Mouse (Mus musculus) liver, postnatal 0 days (tissue): ENCODE measurements at regions not wholly inside any gene's neighbourhood (a gene's known extent, or its start where the extent isn't known, plus 50 kb on each side); places are given as distances from the start of the nearest gene placed in this dataset.

Experiments
- ATAC-seq: fragments of 200-750 bp; cut with Nextera tagmentation; 2 replicates; pipeline ENCODE4 v1.8.0; 2017; ENCODE audit warnings: mild to moderate bottlenecking, moderate library complexity
- DNase-seq: peaks from one replicate; pipeline ENCODE4 v3.0.0-alpha.2; 2016
- H3K27ac ChIP-seq: fragments of 300-500 bp; sonication (generic); 2 replicates; pipeline ENCODE4 v1.5.1; 2014; ENCODE audit warnings: antibody characterized with exemption, moderate library complexity, mild to moderate bottlenecking, low read depth
- H3K27me3 ChIP-seq: fragments of 300-500 bp; sonication (generic); 2 replicates; pipeline ENCODE4 v1.6.1; 2014; ENCODE audit warnings: low read length, control low read depth, mixed read lengths; ENCODE audit not compliant: insufficient read depth
- H3K36me3 ChIP-seq: fragments of 300-500 bp; sonication (generic); replicated peaks from 2 replicates; pipeline ENCODE4 v1.6.1; 2014; ENCODE audit warnings: mild to moderate bottlenecking, control low read depth, low read length, moderate library complexity, mixed read lengths; ENCODE audit not compliant: insufficient read depth
- H3K4me1 ChIP-seq: fragments of 300-500 bp; sonication (generic); 2 replicates; pipeline ENCODE4 v1.6.1; 2014; ENCODE audit warnings: antibody characterized with exemption, mild to moderate bottlenecking, control low read depth; ENCODE audit not compliant: insufficient read depth
- H3K4me2 ChIP-seq: fragments of 300-500 bp; sonication (generic); 2 replicates; pipeline ENCODE4 v1.6.1; 2014; ENCODE audit warnings: low read depth, mild to moderate bottlenecking, low read length, moderate library complexity, mixed read lengths
- H3K4me3 ChIP-seq: fragments of 300-500 bp; sonication (generic); 2 replicates; pipeline ENCODE4 v1.5.1; 2014; ENCODE audit warnings: low read depth, low read length
- H3K9ac ChIP-seq: fragments of 300-500 bp; sonication (generic); replicated peaks from 2 replicates; pipeline ENCODE4 v1.6.1; 2014; ENCODE audit warnings: mild to moderate bottlenecking, moderate library complexity
- H3K9me3 ChIP-seq: fragments of 300-500 bp; sonication (generic); 2 replicates; pipeline ENCODE4 v1.6.1; 2016; ENCODE audit warnings: mild to moderate bottlenecking, control low read depth, low read length, mixed read lengths
- CTCF ChIP-seq: sonication (generic); IDR thresholded peaks from 2 replicates; pipeline ENCODE4 v1.5.1; 2016; ENCODE audit warnings: antibody characterized with exemption, low read depth
- EP300 ChIP-seq: IDR thresholded peaks from 2 replicates; pipeline ENCODE4 v1.6.1; 2016; ENCODE audit warnings: antibody characterized with exemption, low read depth, mild to moderate bottlenecking
- WGBS: fragments of 180-500 bp; shearing (Covaris S2); extraction: QIAGEN DNeasy Blood & Tissue Kit; methylation state at CpG from one replicate; pipeline ENCODE4 v1.1.7; 2014; ENCODE audit not compliant: insufficient replicate concordance; 5-methylcytosine and 5-hydroxymethylcytosine counted together

GRCm38 (mm10) chr8:53881551-53881950 lies 195.9 kb upstream of the Vegfc start:
- H3K27ac ChIP-seq = no peak overlapping the region
- H3K27me3 ChIP-seq = no peaks in the 10 kb centered on the region
- no peak overlapping the region for H3K4me2 ChIP-seq
- H3K9me3 ChIP-seq = no peaks in the 10 kb centered on the region
- H3K36me3 ChIP-seq = no peaks in the 10 kb centered on the region
- WGBS = 60% methylated on average over 1 of the region's 1 CpGs
- H3K4me3 ChIP-seq = no peak overlapping the region
- H3K9ac ChIP-seq = no peak overlapping the region
- ATAC-seq = no peak
- DNase-seq = no peak
- no peaks in the 10 kb centered on the region for H3K4me1 ChIP-seq
- TF ChIP-seq EP300 = no peak
- no peak for TF ChIP-seq CTCF

- no peak for DNase-seq
- no peak for ATAC-seq
- no peaks in the 10 kb centered on the region for H3K4me1 ChIP-seq
- H3K36me3 ChIP-seq = no peaks in the 10 kb centered on the region
- H3K4me2 ChIP-seq = no peak overlapping the region
- TF ChIP-seq CTCF (no peak), EP300 (no peak)
- H3K27me3 ChIP-seq = no peaks in the 10 kb centered on the region
- H3K9me3 ChIP-seq = no peaks in the 10 kb centered on the region
- H3K27ac ChIP-seq = no peak overlapping the region
- H3K4me3 ChIP-seq = no peak overlapping the region
- H3K9ac ChIP-seq = no peak overlapping the region
- 74% methylated on average over 4 of the region's 4 CpGs for WGBS
Observed at GRCm38 (mm10) chr8:53892205-53892710, 185.1 kb upstream of the Vegfc start.

- DNase-seq (no peak), ATAC-seq (no peak)
- no peaks in the 10 kb centered on the region for H3K9me3 ChIP-seq
- H3K4me2 ChIP-seq = no peak overlapping the region
- no peaks in the 10 kb centered on the region for H3K36me3 ChIP-seq
- WGBS = 49% methylated on average over 3 of the region's 3 CpGs
- no peak overlapping the region for H3K4me3 ChIP-seq
- TF ChIP-seq EP300 (no peak), CTCF (no peak)
- no peaks in the 10 kb centered on the region for H3K4me1 ChIP-seq
- no peak overlapping the region for H3K9ac ChIP-seq
- no peak overlapping the region for H3K27ac ChIP-seq
- H3K27me3 ChIP-seq = no peaks in the 10 kb centered on the region
Observed at GRCm38 (mm10) chr8:53892770-53893169, 184.6 kb upstream of the Vegfc start.

DNA sequence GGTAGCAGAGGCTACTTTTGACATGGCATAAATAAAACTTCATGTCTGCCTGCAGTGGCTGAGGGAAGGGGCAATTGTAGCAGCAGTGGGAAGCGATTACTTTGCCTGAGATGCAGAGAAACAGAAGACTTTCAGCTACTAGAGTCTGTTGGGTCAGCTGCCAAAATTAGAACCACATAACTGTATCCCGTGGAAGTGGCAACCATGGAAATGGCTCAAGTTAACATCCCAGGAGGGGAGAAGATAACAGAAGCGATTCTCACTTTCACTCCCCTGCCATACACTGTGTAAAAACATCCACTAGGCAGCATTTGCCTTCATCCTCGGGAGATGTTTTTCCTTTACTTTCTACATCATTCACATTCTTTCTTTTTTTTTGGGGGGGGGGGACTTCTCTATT lies 155.1 kb upstream of the Vegfc start:
- Histone ChIP-seq H3K4me3 (no peak overlapping the region), H3K27ac (no peak overlapping the region), H3K4me2 (no peak overlapping the region), H3K9me3 (peaks cover 3% of the 10 kb centered on the region; the same call in 1 of the 2 replicates), H3K36me3 (no peaks in the 10 kb centered on the region), H3K4me1 (no peaks in the 10 kb centered on the region), H3K9ac (no peak overlapping the region), H3K27me3 (no peaks in the 10 kb centered on the region)
- WGBS = 66% methylated on average over 4 of the region's 4 CpGs
- ATAC-seq (no peak), DNase-seq (no peak)
- TF ChIP-seq EP300 = no peak
- no peak for TF ChIP-seq CTCF

DNA sequence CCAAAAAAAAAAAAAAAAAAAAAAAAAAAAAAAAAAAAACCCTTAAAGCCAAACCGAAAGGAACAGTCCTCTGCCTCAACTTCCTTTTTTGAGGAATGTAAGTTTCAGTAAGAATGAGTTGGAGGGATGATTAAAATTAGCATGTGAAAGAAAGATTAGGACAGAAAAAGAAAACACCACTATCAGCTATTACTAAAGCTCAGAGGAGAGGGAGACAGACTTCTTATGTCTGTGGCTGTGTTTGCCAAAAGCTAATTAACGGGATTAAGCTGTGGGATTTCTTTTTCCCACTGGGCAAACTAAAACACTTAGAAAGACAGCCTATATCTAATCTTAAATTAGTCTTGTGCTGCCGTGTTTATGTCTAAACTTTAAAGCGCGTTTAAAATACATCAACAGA lies 146.7 kb upstream of the Vegfc start:
- Histone ChIP-seq H3K9me3 (no peaks in the 10 kb centered on the region), H3K4me1 (no peaks in the 10 kb centered on the region), H3K27ac (no peak overlapping the region), H3K27me3 (no peaks in the 10 kb centered on the region), H3K4me2 (no peak overlapping the region), H3K36me3 (no peaks in the 10 kb centered on the region), H3K9ac (no peak overlapping the region), H3K4me3 (no peak overlapping the region)
- TF ChIP-seq CTCF = no peak
- no peak for TF ChIP-seq EP300
- 53% methylated on average over 5 of the region's 5 CpGs for WGBS
- DNase-seq (no peak), ATAC-seq (no peak)

DNA sequence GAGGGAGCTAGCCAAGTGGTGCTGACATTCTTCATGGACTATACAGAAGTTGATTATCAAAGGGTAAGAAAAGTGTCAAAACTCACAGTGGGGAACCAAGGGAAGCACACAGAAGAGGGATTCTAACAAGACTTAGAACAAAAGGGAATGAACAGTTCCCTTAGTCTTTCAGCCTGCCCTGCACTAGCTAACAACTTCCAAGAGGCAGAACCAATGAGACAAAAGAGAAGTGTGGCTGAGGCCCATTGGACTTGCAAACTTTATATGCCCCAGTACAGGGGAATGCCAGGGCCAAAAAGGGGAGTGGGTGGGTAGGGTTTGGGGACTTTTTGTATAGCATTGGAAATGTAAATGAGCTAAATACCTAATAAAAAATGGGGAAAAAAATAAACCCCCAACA lies 139.0 kb upstream of the Vegfc start:
- no peak overlapping the region for H3K27ac ChIP-seq
- no peaks in the 10 kb centered on the region for H3K9me3 ChIP-seq
- H3K4me2 ChIP-seq = no peak overlapping the region
- H3K4me3 ChIP-seq = no peak overlapping the region
- no peak overlapping the region for H3K9ac ChIP-seq
- no peaks in the 10 kb centered on the region for H3K36me3 ChIP-seq
- no peaks in the 10 kb centered on the region for H3K4me1 ChIP-seq
- H3K27me3 ChIP-seq = no peaks in the 10 kb centered on the region
- ATAC-seq = no peak
- DNase-seq = no peak
- TF ChIP-seq CTCF (no peak), EP300 (no peak)

DNA sequence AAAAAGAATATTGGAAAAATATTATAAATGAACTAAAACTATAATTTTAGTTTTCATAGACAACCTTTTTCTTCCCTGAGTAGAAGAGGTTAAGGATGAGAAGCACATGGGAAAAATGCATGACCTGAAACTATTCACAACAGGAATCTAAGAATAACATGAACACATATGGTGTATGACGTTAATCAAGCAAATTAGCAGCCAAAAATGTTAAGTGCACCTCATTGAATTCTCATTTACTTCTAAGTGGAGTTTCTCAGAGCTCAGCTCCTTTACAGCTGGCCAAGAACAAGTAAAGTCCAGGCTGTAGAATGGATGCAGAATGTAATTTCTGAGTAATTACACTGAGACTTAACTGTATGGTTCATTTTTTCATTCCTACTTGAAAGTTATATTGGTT lies 137.9 kb upstream of the Vegfc start:
- no peaks in the 10 kb centered on the region for H3K27me3 ChIP-seq
- DNase-seq = no peak
- H3K36me3 ChIP-seq = no peaks in the 10 kb centered on the region
- H3K4me2 ChIP-seq = no peak overlapping the region
- WGBS = 67% methylated on average over 1 of the region's 1 CpGs
- ATAC-seq = no peak
- H3K4me1 ChIP-seq = no peaks in the 10 kb centered on the region
- no peak overlapping the region for H3K9ac ChIP-seq
- H3K4me3 ChIP-seq = no peak overlapping the region
- no peaks in the 10 kb centered on the region for H3K9me3 ChIP-seq
- TF ChIP-seq CTCF = no peak
- TF ChIP-seq EP300 = no peak
- no peak overlapping the region for H3K27ac ChIP-seq
